Mouse (Mus musculus) embryo, embryonic 10 days (tissue): ENCODE measurements at regions not wholly inside any gene's neighbourhood (a gene's known extent, or its start where the extent isn't known, plus 50 kb on each side); places are given as distances from the start of the nearest gene placed in this dataset.

ENCODE experiments used
- DNase-seq: peaks from one replicate; pipeline ENCODE4 v3.0.0-alpha.2; 2015; ENCODE audit warnings: low spot score

- no peak for DNase-seq
Observed at GRCm38 (mm10) chr3:80255304-80255703, 371.0 kb downstream of the Fam198b start.

- DNase-seq: no peak
Observed at GRCm38 (mm10) chr3:80256383-80256782, 372.1 kb downstream of the Fam198b start.

- DNase-seq: no peak
Observed at GRCm38 (mm10) chr3:80263095-80263494, 378.8 kb downstream of the Fam198b start.

- no peak for DNase-seq
Observed at GRCm38 (mm10) chr3:80284656-80285055, 400.3 kb downstream of the Fam198b start.

GRCm38 (mm10) chr3:80285246-80285645 lies 400.9 kb downstream of the Fam198b start:
- DNase-seq: no peak

- no peak for DNase-seq
Observed at GRCm38 (mm10) chr3:80293485-80293884, 409.2 kb downstream of the Fam198b start.

GRCm38 (mm10) chr3:80307632-80308031 lies 423.3 kb downstream of the Fam198b start:
- DNase-seq: no peak

- DNase-seq: no peak
Observed at GRCm38 (mm10) chr3:80309931-80310330, 425.6 kb downstream of the Fam198b start.

- no peak for DNase-seq
Observed at GRCm38 (mm10) chr3:80311689-80312088, 427.4 kb downstream of the Fam198b start.

- DNase-seq: no peak
Observed at GRCm38 (mm10) chr3:80322291-80322690, 438.0 kb downstream of the Fam198b start.

- DNase-seq: no peak
Observed at GRCm38 (mm10) chr3:80324726-80325125, 440.4 kb downstream of the Fam198b start.

GRCm38 (mm10) chr3:80331776-80332175 lies 447.4 kb downstream of the Fam198b start:
- no peak for DNase-seq

GRCm38 (mm10) chr3:80334446-80334893 lies 450.1 kb downstream of the Fam198b start:
- DNase-seq: no peak

- DNase-seq: no peak
Observed at GRCm38 (mm10) chr3:80336123-80336674, 451.9 kb downstream of the Fam198b start.

- no peak for DNase-seq
Observed at GRCm38 (mm10) chr3:80367972-80368371, 434.7 kb downstream of the Gria2 start.

- DNase-seq: no peak
Observed at GRCm38 (mm10) chr3:80369214-80369941, 433.3 kb downstream of the Gria2 start.

GRCm38 (mm10) chr3:80372436-80372835 lies 430.2 kb downstream of the Gria2 start:
- no peak for DNase-seq

- no peak for DNase-seq
Observed at GRCm38 (mm10) chr3:80385986-80386385, 416.6 kb downstream of the Gria2 start.

- no peak for DNase-seq
Observed at GRCm38 (mm10) chr3:80396240-80396639, 406.4 kb downstream of the Gria2 start.

GRCm38 (mm10) chr3:80420453-80420852 lies 382.2 kb downstream of the Gria2 start:
- no peak for DNase-seq

GRCm38 (mm10) chr3:80421461-80421860 lies 381.2 kb downstream of the Gria2 start:
- DNase-seq: no peak

GRCm38 (mm10) chr3:80422106-80422505 lies 380.5 kb downstream of the Gria2 start:
- no peak for DNase-seq

GRCm38 (mm10) chr3:80422646-80423045 lies 380.0 kb downstream of the Gria2 start:
- no peak for DNase-seq
